Mouse (Mus musculus) testis, adult 2 months (tissue): ENCODE data around the gene Ugt1a1.
"Not testable (repeated sequence)": the region's sequence is repeated elsewhere in the genome, so short reads cannot be mapped to it uniquely, and the experiment has no call there.

ENCODE experiments used
- CTCF ChIP-seq: fragments of 200-500 bp; IDR thresholded peaks from 2 replicates; pipeline ENCODE4 v1.5.1; 2012; ENCODE audit warnings: low read depth, mild to moderate bottlenecking, inconsistent platforms, low read length, moderate library complexity; ENCODE audit not compliant: control insufficient read depth, insufficient read depth, insufficient replicate concordance
- POLR2A ChIP-seq: fragments of 200-500 bp; IDR thresholded peaks from 2 replicates; pipeline ENCODE4 v1.6.1; 2012; ENCODE audit warnings: low read depth, mild to moderate bottlenecking, inconsistent platforms, low read length, moderate library complexity; ENCODE audit not compliant: control insufficient read depth

DNA sequence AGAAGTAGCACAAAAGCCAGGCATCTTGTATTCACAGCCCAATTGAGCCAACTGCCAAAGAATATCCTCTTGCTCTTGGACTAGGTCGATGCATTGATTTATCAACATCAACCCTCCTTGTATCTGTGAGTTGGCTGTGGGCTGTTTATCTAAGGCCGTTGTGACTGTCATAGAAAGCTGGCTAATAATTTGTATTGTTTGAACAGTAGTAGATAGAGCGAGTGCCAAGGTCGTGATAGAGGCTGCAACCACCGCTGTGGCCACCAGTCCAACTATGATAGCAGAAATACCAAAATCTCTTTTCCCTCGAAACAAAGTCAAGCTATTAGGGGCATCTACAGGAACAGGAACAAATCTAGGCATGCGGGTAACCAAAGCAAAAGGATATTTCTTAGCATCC lies 39.6 kb upstream of the Ugt1a1 start:
- not testable (repeated sequence) for TF ChIP-seq POLR2A, CTCF
